Mouse (Mus musculus) cerebellum, adult 2 months (tissue): Measurements from ENCODE around the gene Slc22a12. TPM values are rescaled to one million over a fixed set of nuclear protein-coding genes. Genes with fewer than 3 reads are reported as not detected.

Source experiments
- DNase-seq, 2 experiments: peaks; one replicate each; pipeline ENCODE4 v3.0.0; 2021
- H3K27ac ChIP-seq: fragments of 200-500 bp; 2 replicates; pipeline ENCODE4 v1.5.1; 2012; ENCODE audit warnings: low read length, control low read depth, inconsistent platforms; ENCODE audit not compliant: insufficient read depth
- H3K27me3 ChIP-seq: fragments of 200-500 bp; 2 replicates; pipeline ENCODE4 v1.6.1; 2012; ENCODE audit warnings: inconsistent platforms, mild to moderate bottlenecking, low read length, moderate library complexity; ENCODE audit not compliant: control insufficient read depth, insufficient read depth
- H3K4me1 ChIP-seq: fragments of 200-500 bp; 2 replicates; pipeline ENCODE4 v1.6.1; 2011; ENCODE audit warnings: low read length; ENCODE audit not compliant: control insufficient read depth, insufficient read depth
- H3K4me3 ChIP-seq: fragments of 200-500 bp; replicated peaks from 2 replicates; pipeline ENCODE3; 2011; ENCODE audit warnings: mild to moderate bottlenecking, low read depth, low read length, control low read depth; ENCODE audit not compliant: insufficient read depth
- CTCF ChIP-seq: fragments of 200-500 bp; IDR thresholded peaks from 2 replicates; pipeline ENCODE4 v1.5.1; 2011; ENCODE audit warnings: low read depth, mild to moderate bottlenecking, control low read depth, low read length, moderate library complexity, borderline replicate concordance; ENCODE audit not compliant: insufficient read depth
- POLR2A ChIP-seq: fragments of 200-500 bp; IDR thresholded peaks from 2 replicates; pipeline ENCODE4 v1.6.1; 2011; ENCODE audit warnings: low read length, control low read depth, borderline replicate concordance; ENCODE audit not compliant: insufficient read depth
- WGBS: fragments of 180-500 bp; shearing (Covaris S2); methylation state at CpG from one replicate; pipeline ENCODE4 v1.1.7; 2018; 5-methylcytosine and 5-hydroxymethylcytosine counted together
- polyA plus RNA-seq: library from polyadenylated mRNA; depleted of rRNA; stranded (reverse); fragments of >200 nt; gene quantifications from 2 replicates; pipeline ENCODE4 v1.2.3, GENCODE M21; 2012; rRNA removed

Slc22a12 gene
- polyA plus RNA-seq: 0.15 and 0.24 TPM in 2 replicates

- WGBS: 80% methylated on average over 16 of the region's 16 CpGs
- H3K4me1 ChIP-seq: peaks cover 77% of the 10 kb centered on the region
- H3K4me3 ChIP-seq: no peak within 1 kb of the TSS
- no peak within 1 kb of the TSS for H3K27ac ChIP-seq
- DNase-seq: peak; percentile 22 to 25
- no peaks in the 10 kb centered on the region for H3K27me3 ChIP-seq
- TF ChIP-seq POLR2A (no peak), CTCF (no peak)
Observed at GRCm38 (mm10) chr19:6542367-6543034, at the start of gene Slc22a12. Gene Slc22a12 (minus strand): TSS chr19:6543032.

DNA sequence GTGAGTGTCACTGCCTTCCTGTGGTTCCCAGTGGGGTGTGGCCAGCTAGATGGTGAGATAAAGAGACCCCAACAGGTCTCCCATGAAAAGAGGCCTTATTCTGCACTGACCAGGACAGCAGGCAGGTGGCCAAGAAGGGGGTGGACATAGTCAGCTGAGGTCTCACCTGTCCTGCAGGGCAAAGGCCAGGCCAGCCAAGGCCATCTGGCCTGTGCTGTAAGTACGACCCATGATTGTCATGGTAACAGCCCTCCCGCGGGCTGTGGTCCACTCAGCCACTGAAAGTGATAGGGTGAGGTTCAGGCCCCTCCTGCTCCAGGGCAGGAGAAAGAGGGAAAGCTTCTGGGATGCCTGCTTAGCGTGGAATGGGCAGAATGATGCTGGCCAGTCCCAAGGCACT is 29.2 kb upstream of the Slc22a12 start:
- TF ChIP-seq CTCF: no peak
- TF ChIP-seq POLR2A: peak; percentile 63; the same call in 1 of the 2 replicates
- peak; percentile 90 to 93 for DNase-seq
- Histone ChIP-seq H3K4me1 (peaks cover 86% of the 10 kb centered on the region), H3K4me3 (no peak overlapping the region), H3K27ac (peak overlapping the region; percentile 91), H3K27me3 (no peaks in the 10 kb centered on the region)
- WGBS: 10% methylated on average over 4 of the region's 4 CpGs

GRCm38 (mm10) chr19:6571476-6571875 is 28.6 kb upstream of the Slc22a12 start:
- 22% methylated on average over 5 of the region's 5 CpGs for WGBS
- TF ChIP-seq CTCF: no peak
- TF ChIP-seq POLR2A: no peak
- peaks cover 86% of the 10 kb centered on the region for H3K4me1 ChIP-seq

DNA sequence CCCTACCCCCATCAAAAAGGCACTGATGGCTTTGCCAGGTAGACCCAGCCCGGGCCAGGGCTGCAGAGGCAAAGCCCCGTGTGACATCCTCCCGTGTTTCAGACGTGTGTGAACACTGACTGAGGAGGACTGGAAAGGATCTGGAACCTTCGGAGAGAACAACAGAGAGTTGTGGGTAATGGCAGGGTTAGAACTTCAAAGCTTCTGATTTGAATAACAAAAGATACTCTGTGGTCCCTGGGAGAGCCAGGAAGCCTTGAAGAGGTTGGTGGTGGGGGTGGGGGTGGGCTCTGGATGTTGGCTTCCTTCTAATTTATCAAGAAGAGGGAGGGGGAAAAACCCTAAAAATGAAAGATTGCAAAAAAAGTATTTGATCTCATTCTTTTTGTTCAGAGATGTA is 26.7 kb upstream of the Slc22a12 start:
- TF ChIP-seq CTCF: no peak
- TF ChIP-seq POLR2A: no peak
- no peak for DNase-seq

More at GRCm38 (mm10) chr19:6571476-6571875, 28.6 kb upstream of the Slc22a12 start:
- no peaks in the 10 kb centered on the region for H3K27me3 ChIP-seq
- peak overlapping the region; percentile 91 for H3K27ac ChIP-seq
- H3K4me3 ChIP-seq: no peak overlapping the region
- peak; percentile 60 to 65 for DNase-seq

DNA sequence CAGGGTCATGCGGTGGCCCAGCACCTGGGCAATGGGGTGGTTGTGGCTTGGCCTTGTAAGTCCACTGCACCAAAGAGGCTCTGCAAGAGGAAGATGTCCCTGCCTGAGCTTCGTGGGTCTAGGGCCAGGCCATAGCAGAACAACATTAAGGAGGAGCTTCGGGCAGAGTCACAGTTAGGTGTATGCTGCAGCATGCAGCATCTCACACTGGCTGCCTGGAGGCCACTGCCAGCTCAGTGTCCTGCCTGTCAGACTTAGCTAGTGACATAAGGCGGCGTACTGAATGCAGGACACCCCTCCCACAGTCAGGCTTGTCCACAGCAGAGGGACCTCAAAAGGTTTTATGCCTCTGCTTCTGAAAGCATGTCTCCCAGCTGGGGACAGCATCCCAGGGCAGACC is 26.2 kb upstream of the Slc22a12 start:
- H3K27ac ChIP-seq: no peak overlapping the region; the same call in 1 of the 2 replicates
- 51% methylated on average over 5 of the region's 5 CpGs for WGBS
- no peak overlapping the region for H3K4me3 ChIP-seq
- DNase-seq: peak; percentile 33 to 41
- peaks cover 75% of the 10 kb centered on the region for H3K4me1 ChIP-seq
- TF ChIP-seq CTCF: no peak
- H3K27me3 ChIP-seq: no peaks in the 10 kb centered on the region

More for the DNA sequence above, 26.7 kb upstream of the Slc22a12 start:
- Histone ChIP-seq H3K27me3 (no peaks in the 10 kb centered on the region), H3K4me1 (peaks cover 80% of the 10 kb centered on the region), H3K4me3 (no peak overlapping the region), H3K27ac (no peak overlapping the region)
- 58% methylated on average over 5 of the region's 5 CpGs for WGBS

DNA sequence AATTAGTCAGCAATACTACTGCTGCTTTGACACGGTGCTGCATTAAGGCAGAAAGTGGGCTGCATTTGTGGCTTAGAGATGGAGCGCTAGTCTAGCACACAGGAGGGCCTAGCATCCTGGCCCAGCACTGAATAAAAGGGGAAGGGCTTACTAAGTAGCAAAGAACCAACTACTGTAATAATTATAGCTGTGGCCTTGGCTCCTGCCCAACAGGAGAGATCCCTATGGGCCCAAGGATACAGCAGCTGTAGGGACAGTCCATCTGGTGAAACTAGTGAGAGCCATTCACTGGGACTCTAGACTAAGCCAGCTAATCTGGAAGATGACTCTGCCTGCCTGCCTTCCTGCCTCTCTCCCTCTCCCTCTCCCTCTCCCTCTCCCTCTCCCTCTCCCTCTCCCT is 23.6 kb upstream of the Slc22a12 start:
- WGBS: 66% methylated on average over 2 of the region's 2 CpGs
- no peaks in the 10 kb centered on the region for H3K27me3 ChIP-seq
- 0 out of 2 replicates have a peak overlapping the region, but pooled peaks have one; percentile 46 for H3K27ac ChIP-seq
- no peak overlapping the region for H3K4me3 ChIP-seq
- TF ChIP-seq CTCF: no peak
- TF ChIP-seq POLR2A: no peak
- peaks cover 51% of the 10 kb centered on the region for H3K4me1 ChIP-seq
- DNase-seq: peak in 1 of 2 experiments; percentile 26

DNA sequence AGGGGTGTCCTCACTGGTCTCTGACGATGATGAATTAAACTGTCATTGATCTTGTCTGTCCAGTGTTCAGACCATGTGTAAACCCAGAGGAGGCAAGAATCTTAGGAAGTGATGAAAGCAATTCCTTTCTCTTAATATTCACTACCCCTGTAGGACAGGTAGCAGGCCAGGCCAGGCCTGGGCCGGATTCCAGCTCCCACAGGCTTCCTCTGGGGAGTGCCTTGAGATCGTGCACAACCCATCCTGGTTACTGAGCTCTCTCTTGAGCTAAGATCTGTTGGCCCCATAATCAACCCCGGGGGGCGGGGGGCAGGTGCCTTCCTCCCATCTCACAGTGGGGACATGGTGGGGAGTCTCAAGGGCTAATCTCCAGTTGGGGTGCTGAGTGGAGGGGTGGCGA is 22.3 kb upstream of the Slc22a12 start:
- TF ChIP-seq CTCF (no peak), POLR2A (no peak)
- 67% methylated on average over 6 of the region's 6 CpGs for WGBS

GRCm38 (mm10) chr19:6560246-6560815 is 17.5 kb upstream of the Slc22a12 start:
- H3K27me3 ChIP-seq: no peaks in the 10 kb centered on the region
- no peak overlapping the region for H3K4me3 ChIP-seq
- H3K4me1 ChIP-seq: peaks cover 6% of the 10 kb centered on the region; the same call in 1 of the 2 replicates
- no peak overlapping the region for H3K27ac ChIP-seq
- 90% methylated on average over 7 of the region's 7 CpGs for WGBS
- TF ChIP-seq POLR2A: no peak
- no peak for TF ChIP-seq CTCF
- DNase-seq: no peak

More for the DNA sequence above, 22.3 kb upstream of the Slc22a12 start:
- peak in 1 of 2 experiments; percentile 33 for DNase-seq
- Histone ChIP-seq H3K4me1 (peaks cover 41% of the 10 kb centered on the region), H3K27me3 (no peaks in the 10 kb centered on the region), H3K4me3 (no peak overlapping the region), H3K27ac (no peak overlapping the region)
